11 mouse cellular contexts compared by ENCODE assay signal in genomic region chr5:143706030-143706821, GRCm38 (mm10). TPM values are rescaled to one million over a fixed set of nuclear protein-coding genes. Genes with fewer than 3 reads are reported as not detected.
A peak's percentile ranks its signal among the peaks of the same experiment; 100 is the strongest.
DNase-seq lines count a peak whose midpoint lies in the region; ATAC-seq and TF ChIP-seq lines count a peak whose summit lies in the region.
"Had no signal": no experiment of that assay in that cellular context is flagged by ENCODE, and none has a peak within 500 bp of the region (broad histone marks: within the 10 kb centered on the region; RNA-seq: fewer than 3 reads in every experiment).

No protein-coding gene starts in this region.

- 46% methylated on average over 9 of the region's 9 CpGs for WGBS in heart, embryonic 11.5 days (ENCODE audit: insufficient replicate concordance)
- 55% methylated on average over 9 of the region's 9 CpGs for WGBS in midbrain, postnatal 0 days
- 67% methylated on average over 9 of the region's 9 CpGs for WGBS in midbrain, embryonic 13.5 days
- 69% methylated on average over 9 of the region's 9 CpGs for WGBS in limb, embryonic 12.5 days
- WGBS in stomach, postnatal 0 days, result 61% methylated on average over 9 of the region's 9 CpGs

- ATAC-seq in heart, embryonic 11.5 days (replicated peaks; ENCODE audit: insufficient number of reproducible peaks, low FRiP score, low TSS enrichment), result peak; percentile 43; the same call in 1 of the 2 replicates
- ATAC-seq in midbrain, postnatal 0 days (ENCODE audit: low FRiP score), result no peak
- ATAC-seq in midbrain, embryonic 13.5 days, result no peak
- ATAC-seq in limb, embryonic 12.5 days (ENCODE audit: insufficient number of reproducible peaks, insufficient read depth, low FRiP score, low TSS enrichment, low read depth), result no peak
- ATAC-seq in stomach, postnatal 0 days (ENCODE audit: low FRiP score, low TSS enrichment), result peak; percentile 25; the same call in 1 of the 2 replicates

- no peak for TF ChIP-seq CTCF in midbrain, postnatal 0 days (IDR thresholded peaks at IDR 0.05)
- TF ChIP-seq CTCF in stomach, postnatal 0 days (IDR thresholded peaks at IDR 0.05; ENCODE audit: low read depth), result no peak

- peak overlapping the region; percentile 54 for H3K27ac ChIP-seq in heart, embryonic 11.5 days (ENCODE audit: low read depth, low read length)
- no peak overlapping the region for H3K27ac ChIP-seq in midbrain, postnatal 0 days (ENCODE audit: low read depth, low read length)
- no peak overlapping the region for H3K27ac ChIP-seq in midbrain, embryonic 13.5 days
- 0 out of 2 replicates have a peak overlapping the region, but pooled peaks have one; percentile 4 for H3K27ac ChIP-seq in limb, embryonic 12.5 days
- H3K27ac ChIP-seq in stomach, postnatal 0 days (replicated peaks), result 0 out of 2 replicates have a peak overlapping the region, but pooled peaks have one; percentile 6

- no peak overlapping the region for H3K9ac ChIP-seq in heart, embryonic 11.5 days (ENCODE audit: low read depth, low read length)
- no peak overlapping the region for H3K9ac ChIP-seq in midbrain, postnatal 0 days (replicated peaks; ENCODE audit: low read length, poor library complexity, severe bottlenecking)
- no peak overlapping the region for H3K9ac ChIP-seq in midbrain, embryonic 13.5 days (replicated peaks)
- H3K9ac ChIP-seq in limb, embryonic 12.5 days (replicated peaks), result no peak overlapping the region
- 0 out of 2 replicates have a peak overlapping the region, but pooled peaks have one; percentile 13 for H3K9ac ChIP-seq in stomach, postnatal 0 days (ENCODE audit: low read length)

- DNase-seq in heart, postnatal 4 days, result no peak
- peak; percentile 32 for DNase-seq in midbrain, postnatal 0 days (ENCODE audit: low spot score)
- no peak for DNase-seq in stomach, postnatal 0 days (ENCODE audit: low spot score)
- no peak for DNase-seq in layer of hippocampus, postnatal 25 days (ENCODE audit: extremely low spot score in 1 of 2, low spot score in 1 of 2)
- DNase-seq in cerebellum, adult 11-12 months, result no peak
- DNase-seq: gastrocnemius, postnatal 14 days had no signal

- no peak overlapping the region for H3K4me2 ChIP-seq in heart, embryonic 11.5 days
- H3K4me2 ChIP-seq in midbrain, postnatal 0 days (ENCODE audit: low read depth, low read length, poor library complexity, severe bottlenecking), result no peak overlapping the region
- H3K4me2 ChIP-seq in midbrain, embryonic 13.5 days (replicated peaks), result no peak overlapping the region
- H3K4me2 ChIP-seq in limb, embryonic 12.5 days, result no peak overlapping the region
- no peak overlapping the region for H3K4me2 ChIP-seq in stomach, postnatal 0 days (replicated peaks; ENCODE audit: low read depth)

- TF ChIP-seq EP300 in stomach, postnatal 0 days (optimal IDR thresholded peaks at IDR 0.05), result no peak

- no peaks in the 10 kb centered on the region for H3K27me3 ChIP-seq in heart, embryonic 11.5 days (ENCODE audit: control insufficient read depth, insufficient read depth, low read length)
- no peaks in the 10 kb centered on the region for H3K27me3 ChIP-seq in midbrain, postnatal 0 days (ENCODE audit: insufficient read depth, low read length)
- H3K27me3 ChIP-seq in midbrain, embryonic 13.5 days, result no peaks in the 10 kb centered on the region
- no peaks in the 10 kb centered on the region for H3K27me3 ChIP-seq in limb, embryonic 12.5 days
- H3K27me3 ChIP-seq in stomach, postnatal 0 days (ENCODE audit: control insufficient read depth, insufficient read depth, low read length), result no peaks in the 10 kb centered on the region

- H3K4me3 ChIP-seq in heart, embryonic 11.5 days (ENCODE audit: low read depth, low read length), result no peak overlapping the region
- H3K4me3 ChIP-seq in midbrain, postnatal 0 days (ENCODE audit: low read depth, low read length), result no peak overlapping the region
- no peak overlapping the region for H3K4me3 ChIP-seq in midbrain, embryonic 13.5 days (replicated peaks)
- no peak overlapping the region for H3K4me3 ChIP-seq in limb, embryonic 12.5 days (replicated peaks)
- no peak overlapping the region for H3K4me3 ChIP-seq in stomach, postnatal 0 days (ENCODE audit: low read depth, low read length)
- H3K4me3 ChIP-seq: erythroblast, embryonic 14.5 days; myocyte had no signal

- H3K9me3 ChIP-seq in heart, embryonic 11.5 days (replicated peaks; ENCODE audit: control insufficient read depth, low read length), result no peaks in the 10 kb centered on the region
- H3K9me3 ChIP-seq in midbrain, postnatal 0 days (ENCODE audit: low read length), result no peaks in the 10 kb centered on the region
- no peaks in the 10 kb centered on the region for H3K9me3 ChIP-seq in midbrain, embryonic 13.5 days
- no peaks in the 10 kb centered on the region for H3K9me3 ChIP-seq in limb, embryonic 12.5 days
- H3K9me3 ChIP-seq in stomach, postnatal 0 days (ENCODE audit: control insufficient read depth, low read length), result no peaks in the 10 kb centered on the region

- H3K36me3 ChIP-seq in heart, embryonic 11.5 days (ENCODE audit: control insufficient read depth, insufficient read depth, low read length), result peaks cover 15% of the 10 kb centered on the region; the same call in 1 of the 2 replicates
- H3K36me3 ChIP-seq in midbrain, postnatal 0 days (ENCODE audit: insufficient read depth, low read length), result peaks cover 67% of the 10 kb centered on the region
- H3K36me3 ChIP-seq in midbrain, embryonic 13.5 days, result peaks cover 71% of the 10 kb centered on the region
- peaks cover 93% of the 10 kb centered on the region for H3K36me3 ChIP-seq in limb, embryonic 12.5 days
- peaks cover 37% of the 10 kb centered on the region for H3K36me3 ChIP-seq in stomach, postnatal 0 days (ENCODE audit: control insufficient read depth, insufficient read depth, low read length)

- peaks cover 24% of the 10 kb centered on the region for H3K4me1 ChIP-seq in heart, embryonic 11.5 days (ENCODE audit: control insufficient read depth, insufficient read depth, low read length)
- H3K4me1 ChIP-seq in midbrain, postnatal 0 days (ENCODE audit: insufficient read depth, low read length), result no peaks in the 10 kb centered on the region
- H3K4me1 ChIP-seq in midbrain, embryonic 13.5 days (replicated peaks), result 0 out of 2 replicates have a peak, but pooled peaks cover 3% of the 10 kb centered on the region
- no peaks in the 10 kb centered on the region for H3K4me1 ChIP-seq in limb, embryonic 12.5 days (replicated peaks)
- H3K4me1 ChIP-seq in stomach, postnatal 0 days (replicated peaks; ENCODE audit: control insufficient read depth, insufficient read depth), result no peaks in the 10 kb centered on the region

RNA-seq across cellular contexts. Expression of gene Usp42, which starts 25.9 kb away (rescaled TPM):
- 14.3 and 16.2 TPM in 2 replicates for polyA plus RNA-seq in heart, embryonic 11.5 days (2014; fragmentation: Nextera tagmentation; extraction: Ambion mirVana)
- total RNA-seq in heart, postnatal 4 days (2021), result 10 to 100 TPM; 14.3 to 15.3 TPM
- 23.1 and 24.3 TPM in 2 replicates for total RNA-seq in midbrain, postnatal 0 days (2014; rRNA removed)
- polyA plus RNA-seq in midbrain, postnatal 0 days (2015; fragmentation: Nextera tagmentation; extraction: Ambion mirVana), result 18.8 TPM in 2 replicates
- 31.5 and 32.6 TPM in 2 replicates for polyA plus RNA-seq in midbrain, embryonic 13.5 days (2015; fragmentation: Nextera tagmentation; extraction: Ambion mirVana)
- polyA plus RNA-seq in limb, embryonic 12.5 days (2016; fragmentation: Nextera tagmentation; extraction: Ambion mirVana), result 32.4 and 34.4 TPM in 2 replicates
- 5.1 and 5.7 TPM in 2 replicates for polyA plus RNA-seq in stomach, postnatal 0 days (2015; fragmentation: Nextera tagmentation; extraction: Ambion mirVana)
- total RNA-seq in layer of hippocampus, postnatal 25 days (2021), result 10 to 100 TPM; 17.0 to 26.5 TPM

Comparison
In these comparisons a context has a peak if more than half of its experiments do, and no peak if none do; other contexts are left out.
1. ATAC-seq: peak in heart, embryonic 11.5 days (single experiment) and stomach, postnatal 0 days (single experiment); none in midbrain, postnatal 0 days (single experiment), midbrain, embryonic 13.5 days (single experiment) and limb, embryonic 12.5 days (single experiment).
2. H3K27ac ChIP-seq: peak in heart, embryonic 11.5 days (single experiment), limb, embryonic 12.5 days (single experiment) and stomach, postnatal 0 days (single experiment); none in midbrain, postnatal 0 days (single experiment) and midbrain, embryonic 13.5 days (single experiment).